Mouse (Mus musculus) heart, postnatal 4 days (tissue): ENCODE results near the gene Zfp451. TPM values are rescaled to one million over a fixed set of nuclear protein-coding genes. Genes with fewer than 3 reads are reported as not detected.
"Not testable (repeated sequence)": the region's sequence is repeated elsewhere in the genome, so short reads cannot be mapped to it uniquely, and the experiment has no call there.

Experiments
- DNase-seq: peaks from one replicate; pipeline ENCODE4 v3.0.0; 2021
- total RNA-seq, 2 experiments: library from RNA; stranded (reverse); gene quantifications; 2 replicates each; pipeline ENCODE4 v1.2.3; 2021

Zfp451 gene
- total RNA-seq, 2 experiments from 2014 or later = 21.1 to 30.8 TPM

DNA sequence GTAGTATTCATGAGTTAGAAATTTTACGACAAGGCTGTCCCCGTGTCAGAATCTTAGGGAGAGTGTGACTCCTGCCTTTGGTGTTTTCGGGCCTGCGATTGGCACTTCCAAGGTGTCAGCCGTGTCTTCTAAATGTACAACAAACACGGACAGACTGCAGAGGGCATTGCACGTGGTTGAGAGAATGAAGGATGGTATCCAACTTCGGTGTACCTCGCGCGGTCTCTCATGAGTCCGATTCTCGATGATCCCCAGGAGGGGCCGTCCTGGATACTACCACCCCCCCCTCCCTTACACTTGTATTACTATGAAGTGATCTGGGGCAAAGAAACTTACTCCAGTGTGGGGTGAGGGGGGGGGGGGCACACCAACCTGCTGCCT is 57.4 kb downstream of the Zfp451 start:
- no peak for DNase-seq

DNA sequence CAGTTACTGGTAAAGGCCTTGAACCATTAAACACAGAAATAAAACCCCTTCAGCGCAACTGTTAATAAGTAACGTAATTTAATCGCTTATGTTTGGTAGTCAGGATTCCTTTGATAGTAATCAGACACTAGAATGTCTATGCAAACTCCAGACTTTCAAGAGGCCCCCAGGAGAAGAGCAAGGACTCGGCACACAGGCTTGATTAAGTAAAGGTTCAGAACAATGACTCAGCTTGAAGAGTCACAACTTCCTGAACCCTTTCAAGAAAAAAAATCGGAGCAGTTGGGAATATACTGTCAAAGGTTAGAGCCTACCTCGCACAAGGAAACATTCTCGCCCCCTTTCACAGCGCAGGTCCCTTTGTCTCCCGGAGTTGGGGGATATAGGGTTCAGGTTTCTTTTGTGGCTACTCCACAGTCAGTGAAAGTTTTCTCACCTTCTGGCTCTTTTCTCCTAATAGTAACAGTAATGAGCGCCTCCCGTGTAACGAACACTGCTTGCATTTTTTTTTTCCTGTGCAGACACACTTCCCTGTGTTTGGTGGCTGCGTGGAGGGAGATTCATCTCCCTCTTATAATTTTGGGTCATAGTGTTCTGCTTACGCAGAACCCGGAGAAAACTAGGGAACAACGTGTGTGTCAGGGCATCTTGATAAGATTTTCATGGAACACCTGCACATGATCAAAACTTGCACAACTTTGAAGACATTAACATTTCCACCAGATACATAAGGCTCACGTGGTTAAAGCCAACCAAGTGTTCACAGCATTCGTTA is 58.0 kb downstream of the Zfp451 start:
- no peak for DNase-seq

- DNase-seq = no peak
Measured at GRCm38 (mm10) chr1:33755799-33756198, 58.6 kb downstream of the Zfp451 start.

DNA sequence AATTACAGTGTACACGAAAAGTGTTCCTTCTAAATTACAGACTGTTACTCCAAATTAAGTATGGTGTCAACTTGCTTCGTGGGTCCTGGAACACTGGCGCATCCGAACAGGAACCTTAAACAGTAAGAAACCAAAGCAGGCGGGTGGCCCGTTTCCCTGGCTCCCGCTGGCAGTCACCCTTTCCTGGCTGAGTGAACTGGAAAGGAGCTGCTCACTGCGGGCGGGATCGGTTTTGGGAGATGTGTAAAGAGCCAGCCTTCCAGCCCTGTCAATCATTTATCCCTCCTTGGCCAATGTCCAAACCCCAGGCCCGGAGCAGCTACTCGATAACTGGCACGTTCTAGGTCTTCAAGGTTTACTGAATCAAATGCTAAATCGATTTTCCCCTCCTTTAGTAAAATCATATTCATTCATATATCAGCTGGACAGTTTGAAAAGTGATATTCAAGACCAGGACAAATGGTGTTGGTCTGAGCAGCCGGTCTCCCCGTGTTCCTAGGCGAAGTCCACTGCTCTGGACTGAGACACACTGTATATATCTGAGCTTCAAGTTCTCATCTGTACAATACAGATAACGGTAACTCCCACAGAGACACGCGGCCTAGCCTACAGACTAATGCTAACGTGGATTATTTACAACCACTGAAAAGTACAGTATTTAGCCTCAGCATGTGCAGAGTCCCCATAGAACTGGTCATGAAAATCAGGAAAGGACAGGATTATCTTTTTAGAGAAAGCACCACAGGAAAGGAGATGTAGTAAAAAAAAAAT is 59.2 kb downstream of the Zfp451 start:
- peak; percentile 18 for DNase-seq

DNA sequence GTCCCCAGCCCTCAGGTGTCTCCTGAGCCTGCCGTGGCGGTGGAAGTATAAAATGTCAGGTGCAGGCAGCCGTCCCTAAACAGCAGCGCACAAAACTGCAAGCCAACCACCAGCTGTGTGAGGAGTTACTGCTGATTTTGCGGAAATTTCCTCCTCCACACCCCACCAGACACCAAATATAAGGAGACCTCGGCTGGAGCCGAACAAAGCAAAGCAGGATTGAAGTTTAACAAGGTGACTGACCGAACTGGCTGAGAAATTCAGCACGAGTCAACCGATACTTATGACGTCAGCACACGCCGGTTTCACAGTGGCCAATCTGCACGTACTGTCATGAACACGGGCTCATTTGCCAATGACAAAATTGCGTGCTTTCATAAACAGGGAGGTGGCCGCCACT is 60.3 kb downstream of the Zfp451 start:
- no peak for DNase-seq

DNA sequence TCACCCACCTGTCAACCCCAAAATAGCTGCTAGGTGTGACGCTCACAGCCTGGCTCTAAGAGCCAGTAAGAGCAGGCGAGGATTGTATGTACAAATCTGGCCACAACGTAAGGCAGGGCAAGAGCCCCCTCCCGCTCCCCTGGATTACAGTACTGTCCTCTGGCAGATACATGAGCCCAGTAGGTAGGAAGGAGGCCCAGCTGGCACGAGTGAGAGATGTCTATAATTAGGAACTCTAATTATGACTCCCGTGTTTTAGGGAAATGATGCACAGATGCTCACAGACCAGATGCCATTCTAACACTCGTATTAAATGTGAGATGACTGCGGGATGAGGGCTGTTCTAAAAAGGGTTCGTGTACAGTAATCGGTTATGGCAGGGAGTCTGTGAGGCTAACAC is 63.1 kb downstream of the Zfp451 start:
- DNase-seq = peak; percentile 51

DNA sequence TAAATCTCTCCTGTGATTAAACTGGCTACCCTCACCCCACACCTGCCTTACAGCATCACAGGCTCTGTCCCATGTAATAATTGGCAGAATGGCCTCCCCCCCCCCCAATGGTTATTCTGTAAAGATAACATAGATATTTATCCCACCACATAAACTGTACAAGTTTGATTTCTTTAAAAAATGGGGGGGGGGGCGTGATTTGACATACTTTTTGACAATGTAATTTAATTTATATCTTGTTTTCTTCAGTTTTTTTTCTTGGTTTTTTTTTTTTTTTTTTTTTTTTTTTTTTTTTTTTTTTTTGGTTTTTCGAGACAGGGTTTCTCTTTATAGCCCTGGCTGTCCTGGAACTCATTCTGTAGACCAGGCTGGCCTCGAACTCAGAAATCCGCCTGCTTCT is 64.7 kb downstream of the Zfp451 start:
- DNase-seq = not testable (repeated sequence)

DNA sequence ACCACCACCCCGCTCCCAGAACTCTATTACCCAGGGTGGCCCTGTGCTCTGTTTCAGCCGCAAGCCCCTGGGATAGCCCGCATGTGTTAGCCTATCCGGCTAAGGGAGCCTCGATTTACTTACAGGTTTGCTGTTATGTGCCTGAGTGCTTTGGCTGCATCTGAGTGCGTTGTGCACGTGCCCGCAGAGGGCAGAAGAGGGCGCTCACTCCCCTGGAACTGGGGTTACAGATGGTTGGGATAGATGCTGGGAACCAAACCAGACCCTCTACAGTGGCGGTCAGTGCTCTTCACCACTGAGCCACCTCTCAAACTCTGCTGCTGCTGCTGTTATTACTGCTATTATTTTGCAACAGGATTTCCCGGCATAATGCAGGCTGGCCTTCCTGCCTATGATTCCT is 65.3 kb downstream of the Zfp451 start:
- DNase-seq = no peak

DNA sequence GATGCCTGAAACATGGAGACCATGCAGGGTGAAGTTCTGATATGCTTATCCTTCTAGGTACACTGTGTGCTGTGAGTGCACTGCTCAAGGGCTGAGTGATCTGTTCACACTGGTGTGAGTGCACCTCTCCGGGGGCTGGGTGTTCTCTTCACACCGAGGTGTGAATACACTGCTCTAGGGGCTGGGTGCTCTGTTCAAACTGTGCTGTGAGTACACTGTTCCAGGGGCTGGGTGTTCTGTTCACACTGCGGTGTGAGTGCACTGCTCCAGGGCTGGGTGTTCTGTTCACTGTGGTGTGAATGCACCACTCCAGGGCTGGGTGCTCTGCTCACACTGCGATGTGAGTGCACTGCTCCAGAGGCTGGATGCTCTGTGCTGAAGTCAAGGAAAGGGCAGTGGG is 68.5 kb downstream of the Zfp451 start:
- no peak for DNase-seq

DNA sequence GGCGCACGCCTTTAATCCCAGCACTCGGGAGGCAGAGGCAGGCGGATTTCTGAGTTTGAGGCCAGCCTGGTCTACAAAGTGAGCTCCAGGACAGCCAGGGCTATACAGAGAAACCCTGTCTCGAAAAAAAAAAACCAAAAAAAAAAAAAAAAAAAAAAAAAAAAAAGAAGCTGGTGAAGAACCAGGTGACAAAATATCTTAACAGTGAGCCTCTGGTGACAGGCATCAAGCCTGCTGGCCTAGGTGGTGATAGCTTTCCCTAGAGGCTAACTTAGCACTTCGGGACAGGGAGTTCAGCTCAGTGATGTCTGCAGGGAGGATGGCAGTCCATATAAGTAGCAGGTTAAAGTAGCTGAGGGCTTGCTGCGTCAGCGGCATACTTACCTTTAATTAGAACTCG is 69.6 kb downstream of the Zfp451 start:
- DNase-seq = not testable (repeated sequence)

DNA sequence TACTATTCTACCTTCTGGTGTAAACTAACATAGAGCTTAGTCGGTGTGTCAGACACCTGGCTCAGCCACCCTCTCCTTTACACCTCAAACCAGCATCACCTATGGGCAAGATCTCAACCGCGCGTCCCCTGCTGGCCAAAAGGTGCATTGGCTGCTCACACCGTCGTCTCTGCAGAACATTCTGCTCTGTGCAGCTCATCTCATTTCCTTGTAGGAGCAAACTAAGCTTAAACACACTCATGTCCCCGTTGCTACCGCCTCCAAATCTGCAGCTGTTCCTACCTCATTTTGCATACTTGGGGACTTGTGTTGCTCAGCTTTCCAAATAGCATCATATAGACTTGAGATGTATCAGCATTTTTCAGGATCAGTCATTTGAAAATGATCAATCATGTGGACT is 71.5 kb downstream of the Zfp451 start:
- peak; percentile 40 for DNase-seq

GRCm38 (mm10) chr1:33739302-33739701 is 75.1 kb downstream of the Zfp451 start:
- peak; percentile 89 for DNase-seq

DNA sequence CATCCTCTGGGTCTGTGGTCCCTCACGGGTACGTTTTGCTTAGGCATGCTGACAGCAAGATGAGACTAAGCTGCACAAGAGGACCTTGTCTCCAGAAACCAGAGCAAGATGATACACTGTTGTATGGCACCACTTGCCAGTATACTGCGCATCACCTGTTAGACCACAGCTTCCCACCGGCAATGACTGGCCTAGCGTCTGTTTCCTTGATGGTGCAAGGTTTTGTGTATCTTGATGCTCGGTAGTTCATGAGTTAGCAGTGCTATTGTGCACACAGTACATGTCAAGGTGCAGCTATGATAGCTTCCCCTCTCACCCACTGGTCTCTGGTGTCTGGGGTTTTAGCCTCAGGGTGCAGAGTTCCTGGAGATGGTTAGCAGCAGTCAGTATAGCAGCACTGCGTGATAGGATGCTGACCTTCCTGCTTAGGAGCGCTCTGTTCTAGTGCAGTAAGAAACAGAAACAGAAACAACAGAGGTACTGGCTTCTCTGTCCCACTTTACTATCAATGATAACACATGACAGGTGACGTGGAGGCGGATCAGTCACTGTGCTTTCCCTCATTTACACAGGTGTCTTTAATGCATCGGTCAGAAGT is 75.6 kb downstream of the Zfp451 start:
- no peak for DNase-seq

GRCm38 (mm10) chr1:33738281-33738680 is 76.1 kb downstream of the Zfp451 start:
- DNase-seq = no peak

- no peak for DNase-seq
Measured at GRCm38 (mm10) chr1:33734001-33734685, 80.3 kb downstream of the Zfp451 start.

DNA sequence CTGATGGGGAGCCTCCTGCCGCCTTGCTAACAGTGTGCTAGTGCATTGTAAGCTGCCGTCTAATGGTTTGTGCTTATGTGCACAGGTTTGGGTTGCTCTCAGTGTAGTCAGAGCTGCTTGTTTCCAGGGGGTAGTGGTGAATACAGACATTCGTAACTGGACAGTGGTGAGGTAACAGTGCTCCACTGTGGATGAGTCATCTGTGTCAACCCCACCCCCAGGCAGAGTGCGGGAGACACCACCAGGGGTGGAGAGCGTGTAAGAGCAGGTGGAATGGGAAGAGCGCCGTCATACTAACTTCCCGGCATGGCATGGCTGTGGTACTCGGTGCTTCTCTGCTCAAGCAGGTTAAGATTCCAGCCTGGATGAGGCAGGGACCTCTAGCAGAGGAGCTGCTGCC is 81.4 kb downstream of the Zfp451 start:
- DNase-seq = no peak

DNA sequence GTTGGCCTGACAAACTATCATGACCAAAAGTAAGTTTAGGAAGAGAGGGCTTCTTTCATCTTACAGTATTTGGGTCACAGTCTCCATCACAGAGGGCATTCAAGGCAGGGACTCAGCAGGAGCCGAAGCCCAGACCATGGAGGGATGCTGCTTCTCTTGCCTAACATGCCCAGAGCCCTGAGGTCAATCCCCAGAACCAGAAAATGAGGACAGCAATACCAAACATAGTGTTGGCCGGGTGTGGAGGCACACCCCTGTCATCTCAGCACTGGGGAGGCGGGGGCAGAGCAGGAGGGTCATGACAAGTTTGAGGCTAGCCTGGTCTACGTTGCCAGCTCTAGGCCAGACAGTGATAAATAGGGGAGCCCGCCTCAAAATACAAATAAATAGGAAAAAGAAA is 89.3 kb downstream of the Zfp451 start:
- DNase-seq = no peak

DNA sequence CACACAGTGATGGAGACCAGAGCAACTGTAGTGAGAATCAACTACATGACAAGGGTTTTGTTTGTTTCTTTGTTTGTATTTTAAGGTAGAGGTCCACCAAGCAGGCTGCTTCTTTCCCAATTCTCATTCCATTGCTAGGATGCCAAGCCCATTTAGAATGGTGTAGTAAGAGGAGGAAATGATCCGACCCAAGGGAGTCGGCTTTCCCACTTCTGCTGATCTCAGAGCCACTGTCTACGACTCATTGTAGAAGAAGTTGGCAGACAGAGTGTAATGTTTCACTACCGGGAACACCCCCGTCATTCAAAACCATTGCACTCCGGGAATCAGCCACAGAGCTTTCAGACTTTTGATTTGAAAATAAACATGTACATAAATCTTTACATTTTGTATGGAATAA is 89.9 kb downstream of the Zfp451 start:
- no peak for DNase-seq

DNA sequence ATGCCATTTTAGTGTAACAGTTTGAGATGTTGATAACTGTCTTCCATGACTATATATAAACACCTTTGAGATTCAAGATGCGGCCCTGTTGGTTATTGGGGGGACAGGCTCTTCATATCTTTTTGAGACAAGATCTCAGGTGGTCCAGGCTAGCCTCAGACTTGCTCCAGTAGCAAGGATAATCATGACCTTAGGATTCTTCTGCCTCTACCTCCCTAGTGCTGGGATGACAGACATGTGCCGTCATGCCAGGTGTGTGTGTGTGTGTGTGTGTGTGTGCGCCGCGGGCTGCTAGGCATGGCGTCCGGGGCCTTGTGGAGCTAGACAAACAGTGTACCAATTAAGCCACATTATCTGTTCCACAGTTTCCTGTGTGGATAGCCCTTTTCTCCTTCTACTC is 93.4 kb downstream of the Zfp451 start:
- no peak for DNase-seq

DNA sequence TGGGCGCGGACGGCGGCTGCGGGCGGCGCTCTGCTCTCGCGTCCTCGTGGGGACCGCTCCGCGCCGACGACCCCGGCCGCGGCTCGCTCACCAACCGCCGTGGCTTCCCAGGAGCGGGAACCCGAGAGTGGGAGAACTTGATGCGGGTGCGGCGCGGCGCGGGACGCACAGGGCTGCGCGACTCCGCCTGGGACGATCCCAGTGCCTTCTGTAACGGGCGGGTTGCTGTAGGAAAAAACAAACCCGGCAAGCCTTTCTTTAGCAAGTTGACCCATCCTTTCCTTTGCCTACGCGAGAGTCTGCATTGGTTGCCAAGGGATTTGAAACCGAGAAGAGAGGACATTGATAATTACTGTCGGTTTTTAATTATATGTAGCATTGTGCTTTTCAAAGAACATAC is 94.2 kb downstream of the Zfp451 start:
- DNase-seq = no peak

DNA sequence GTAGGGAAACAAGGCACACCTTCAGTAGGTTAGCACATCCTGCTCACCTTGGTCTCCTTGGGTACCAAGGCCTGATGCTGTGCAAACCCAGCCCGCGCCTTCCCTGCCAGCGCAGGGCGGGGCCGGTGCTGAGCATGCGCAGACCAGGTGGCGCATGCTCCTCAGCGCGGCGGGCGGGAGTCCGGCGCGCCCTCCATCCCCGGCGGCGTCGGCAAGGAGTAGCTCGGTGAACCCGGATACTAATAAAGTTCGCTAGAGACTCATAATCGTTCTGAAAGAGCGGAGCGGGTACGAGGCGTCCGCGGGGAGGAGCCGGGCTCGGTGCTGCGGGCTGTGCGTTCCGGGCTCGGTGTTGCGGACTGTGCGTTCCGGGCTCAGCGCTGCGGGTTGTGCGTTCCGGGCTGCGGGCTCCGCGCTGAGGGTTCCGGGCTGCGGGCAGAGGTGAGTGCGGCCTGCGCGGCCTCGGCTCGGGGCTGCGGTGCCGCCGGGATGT is 94.6 kb downstream of the Zfp451 start, which contains the start of gene Rab23:
TSS of gene Rab23 (plus strand) at position 155 of the 493 bp plus-strand sequence.
- peak; percentile 79 for DNase-seq

DNA sequence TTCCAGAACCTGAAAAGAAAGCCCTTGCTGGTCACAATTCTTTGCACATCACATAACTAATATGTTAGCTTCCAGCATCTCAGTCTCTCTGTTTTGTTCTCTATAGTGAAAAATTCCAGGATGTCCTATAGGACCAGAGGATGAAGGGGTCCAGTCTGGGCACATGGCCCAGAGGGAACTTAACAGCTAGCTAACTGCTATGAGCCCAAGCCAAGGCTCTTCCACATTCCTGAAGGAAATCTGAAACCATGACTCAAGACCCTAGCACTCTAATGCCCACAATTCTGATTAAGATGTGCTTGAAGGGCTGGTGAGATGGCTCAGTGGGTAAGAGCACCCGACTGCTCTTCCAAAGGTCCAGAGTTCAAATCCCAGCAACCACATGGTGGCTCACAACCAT is 96.8 kb downstream of the Zfp451 start:
- no peak for DNase-seq

GRCm38 (mm10) chr1:33714796-33715195 is 99.6 kb downstream of the Zfp451 start:
- DNase-seq = no peak
